Comparison of ENCODE assay signal across 13 mouse cellular contexts in the genomic region with DNA sequence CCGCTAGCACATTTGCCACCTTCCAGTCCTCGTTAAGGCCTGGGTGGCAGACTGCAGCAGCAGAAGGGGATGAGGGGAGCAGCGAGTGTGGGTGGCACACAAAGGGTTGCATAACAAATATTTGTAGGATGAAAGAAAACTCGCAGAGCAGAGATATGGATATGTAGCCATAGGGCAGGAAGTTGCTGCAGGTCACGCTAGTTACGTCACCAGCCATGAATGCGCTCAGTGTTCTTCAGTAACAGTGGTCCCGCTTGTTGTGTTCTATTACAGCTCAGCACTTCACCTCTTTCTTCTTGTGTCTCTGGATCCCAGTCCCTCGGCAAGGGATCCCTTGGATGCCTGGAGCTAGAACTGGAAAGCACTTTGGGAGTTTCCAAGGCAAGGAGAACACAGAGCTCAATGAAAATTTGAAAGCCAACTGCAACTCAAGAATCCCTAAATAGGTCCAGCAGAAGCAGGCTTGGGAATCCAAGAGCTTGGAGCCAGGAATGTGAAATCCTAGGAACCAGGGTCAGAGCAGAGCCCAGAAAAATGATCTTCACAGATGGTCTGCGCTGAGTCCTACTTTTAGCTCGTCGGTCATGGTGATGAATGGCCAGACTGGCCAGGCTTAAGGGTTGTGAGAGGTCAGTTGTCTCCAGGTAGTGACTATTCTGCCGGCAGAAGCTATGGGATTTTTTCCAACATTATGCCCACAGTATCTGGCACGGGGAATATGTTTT. TPM values are rescaled to one million over a fixed set of nuclear protein-coding genes. Genes with fewer than 3 reads are reported as not detected.
A peak's percentile ranks its signal among the peaks of the same experiment; 100 is the strongest.
DNase-seq lines count a peak whose midpoint lies in the region; ATAC-seq lines count a peak whose summit lies in the region.
"Had no signal": no experiment of that assay in that cellular context is flagged by ENCODE, and none has a peak within 500 bp of the region (broad histone marks: within the 10 kb centered on the region; RNA-seq: fewer than 3 reads in every experiment).

No protein-coding gene starts in this region.

- no peak overlapping the region for H3K4me3 ChIP-seq in embryonic facial prominence, embryonic 14.5 days (ENCODE audit: low read depth, low read length)
- H3K4me3 ChIP-seq in intestine, embryonic 16.5 days (ENCODE audit: low read length): no peak overlapping the region
- H3K4me3 ChIP-seq: forebrain, embryonic 15.5 days; hindbrain, embryonic 13.5 days; myocyte had no signal

- peak overlapping the region; percentile 33; the same call in 1 of the 2 replicates for H3K27ac ChIP-seq in embryonic facial prominence, embryonic 14.5 days (replicated peaks; ENCODE audit: low read depth, low read length)
- no peak overlapping the region for H3K27ac ChIP-seq in intestine, embryonic 16.5 days (ENCODE audit: low read length)
- H3K27ac ChIP-seq: forebrain, embryonic 15.5 days; hindbrain, embryonic 13.5 days had no signal

- peak; percentile 65; the same call in 1 of the 2 replicates for ATAC-seq in embryonic facial prominence, embryonic 14.5 days (ENCODE audit: low read depth)
- no peak for ATAC-seq in intestine, embryonic 16.5 days
- ATAC-seq: forebrain, embryonic 15.5 days had no signal

- H3K4me2 ChIP-seq in embryonic facial prominence, embryonic 14.5 days (ENCODE audit: low read depth, low read length): no peak overlapping the region
- no peak overlapping the region for H3K4me2 ChIP-seq in intestine, embryonic 16.5 days (ENCODE audit: low read depth, low read length)
- H3K4me2 ChIP-seq: forebrain, embryonic 15.5 days; hindbrain, embryonic 13.5 days had no signal

- peak; percentile 9 for DNase-seq in cerebellum, adult 11-12 months
- DNase-seq in cerebellum, adult 11 months: no peak
- peak; percentile 49 for DNase-seq in layer of hippocampus, adult 11-12 months (ENCODE audit: low spot score)
- no peak for DNase-seq in layer of hippocampus, adult 9-10 months (ENCODE audit: low spot score)
- DNase-seq in embryonic facial prominence, embryonic 14.5 days (ENCODE audit: low spot score): peak; percentile 65
- DNase-seq in layer of hippocampus, adult 8-10 months (ENCODE audit: low spot score in 2 of 2): peak; percentile 39 to 48
- no peak for DNase-seq in urinary bladder, postnatal 36 days (ENCODE audit: low spot score in 2 of 2)
- DNase-seq: lung, adult 18-20 months had no signal

- H3K9me3 ChIP-seq in embryonic facial prominence, embryonic 14.5 days (ENCODE audit: control insufficient read depth, low read length): no peaks in the 10 kb centered on the region
- H3K9me3 ChIP-seq in intestine, embryonic 16.5 days (ENCODE audit: control insufficient read depth, low read length): no peaks in the 10 kb centered on the region
- H3K9me3 ChIP-seq: forebrain, embryonic 15.5 days; hindbrain, embryonic 13.5 days had no signal

- no peaks in the 10 kb centered on the region for H3K36me3 ChIP-seq in embryonic facial prominence, embryonic 14.5 days (ENCODE audit: control insufficient read depth, insufficient read depth, low read length)
- H3K36me3 ChIP-seq in intestine, embryonic 16.5 days (ENCODE audit: control insufficient read depth, insufficient read depth, low read length): no peaks in the 10 kb centered on the region
- H3K36me3 ChIP-seq: forebrain, embryonic 15.5 days; hindbrain, embryonic 13.5 days had no signal

- H3K9ac ChIP-seq in embryonic facial prominence, embryonic 14.5 days (ENCODE audit: low read depth, low read length): no peak overlapping the region
- H3K9ac ChIP-seq in intestine, embryonic 16.5 days (ENCODE audit: low read depth, low read length): no peak overlapping the region
- H3K9ac ChIP-seq: forebrain, embryonic 15.5 days; hindbrain, embryonic 13.5 days had no signal

- 59% methylated on average over 14 of the region's 14 CpGs for WGBS in embryonic facial prominence, embryonic 14.5 days
- 66% methylated on average over 14 of the region's 14 CpGs for WGBS in intestine, embryonic 16.5 days

- H3K27me3 ChIP-seq in embryonic facial prominence, embryonic 14.5 days (replicated peaks; ENCODE audit: control insufficient read depth, insufficient read depth, low read length): no peaks in the 10 kb centered on the region
- H3K27me3 ChIP-seq in intestine, embryonic 16.5 days (replicated peaks; ENCODE audit: control insufficient read depth, insufficient read depth, low read length): no peaks in the 10 kb centered on the region
- H3K27me3 ChIP-seq: forebrain, embryonic 15.5 days; hindbrain, embryonic 13.5 days had no signal

- H3K4me1 ChIP-seq in embryonic facial prominence, embryonic 14.5 days (ENCODE audit: control insufficient read depth, insufficient read depth, low read length): peaks cover 10% of the 10 kb centered on the region
- H3K4me1 ChIP-seq in intestine, embryonic 16.5 days (ENCODE audit: control insufficient read depth, insufficient read depth, low read length): no peaks in the 10 kb centered on the region
- H3K4me1 ChIP-seq: forebrain, embryonic 15.5 days; hindbrain, embryonic 13.5 days had no signal

RNA-seq across cellular contexts. Expression of gene Adamts20, which starts 34.4 kb away (rescaled TPM):
- polyA plus RNA-seq in embryonic facial prominence, embryonic 14.5 days (2014; fragmentation: Nextera tagmentation; extraction: Ambion mirVana): 8.4 and 9.7 TPM in 2 replicates
- total RNA-seq in layer of hippocampus, adult 8-10 months (2022): 10 to 100 TPM; 11.8 to 14.2 (median 13.2) TPM
- 1.3 and 1.6 TPM in 2 replicates for polyA plus RNA-seq in intestine, embryonic 16.5 days (2015; fragmentation: Nextera tagmentation; extraction: Ambion mirVana)
- total RNA-seq: megakaryocyte-erythroid progenitor cell, adult 5-6 weeks had no signal
- polyA plus RNA-seq: myocyte had no signal

Comparison
In these comparisons a context has a peak if more than half of its experiments do, and no peak if none do; other contexts are left out.
1. DNase-seq: peak in cerebellum, adult 11-12 months (single experiment), layer of hippocampus, adult 11-12 months (single experiment), embryonic facial prominence, embryonic 14.5 days (single experiment) and layer of hippocampus, adult 8-10 months (2 of 2); none in cerebellum, adult 11 months (single experiment), layer of hippocampus, adult 9-10 months (single experiment) and urinary bladder, postnatal 36 days (0 of 2).